ENCODE assay signal across 14 mouse cellular contexts in genomic region chr2:91928534-91929350, GRCm38 (mm10). TPM values are rescaled to one million over a fixed set of nuclear protein-coding genes. Genes with fewer than 3 reads are reported as not detected.
DNase-seq lines count a peak whose midpoint lies in the region; ATAC-seq lines count a peak whose summit lies in the region.
"Had no signal": no experiment of that assay in that cellular context is flagged by ENCODE, and none has a peak within 500 bp of the region (broad histone marks: within the 10 kb centered on the region; RNA-seq: fewer than 3 reads in every experiment).

No protein-coding gene starts in this region.

- DNase-seq in heart, embryonic 10.5 days (ENCODE audit: low spot score) = no peak
- DNase-seq in heart, postnatal 10 days = no peak
- DNase-seq in cerebellum, adult 18-20 months = peak; percentile 50 to 58
- no peak for DNase-seq in kidney, adult 8-10 months
- DNase-seq in kidney, adult 18-20 months = no peak

- no peaks in the 10 kb centered on the region for H3K9me3 ChIP-seq in heart, embryonic 10.5 days
- no peaks in the 10 kb centered on the region for H3K9me3 ChIP-seq in megakaryocyte, embryonic 14.5 days
- H3K9me3 ChIP-seq in hindbrain, embryonic 13.5 days = no peaks in the 10 kb centered on the region
- H3K9me3 ChIP-seq: liver, embryonic 12.5 days had no signal

- peaks cover 64% of the 10 kb centered on the region for H3K4me1 ChIP-seq in heart, embryonic 10.5 days
- peaks cover 81% of the 10 kb centered on the region for H3K4me1 ChIP-seq in megakaryocyte, embryonic 14.5 days
- H3K4me1 ChIP-seq in hindbrain, embryonic 13.5 days (replicated peaks) = peaks cover 51% of the 10 kb centered on the region

- no peak for ATAC-seq in megakaryocyte, adult 5-6 weeks (ENCODE audit: poor library complexity, severe bottlenecking)
- ATAC-seq in hindbrain, embryonic 13.5 days (ENCODE audit: low FRiP score) = no peak
- ATAC-seq: liver, embryonic 12.5 days had no signal

- peak overlapping the region; percentile 44 for H3K27ac ChIP-seq in heart, embryonic 10.5 days
- no peak overlapping the region for H3K27ac ChIP-seq in hindbrain, embryonic 13.5 days
- H3K27ac ChIP-seq: heart, adult 2 months; liver, embryonic 12.5 days; macrophage had no signal

- peaks cover 25% of the 10 kb centered on the region for H3K27me3 ChIP-seq in heart, embryonic 10.5 days (ENCODE audit: insufficient read depth, poor library complexity, severe bottlenecking)
- H3K27me3 ChIP-seq in megakaryocyte, embryonic 14.5 days (replicated peaks) = peaks cover 25% of the 10 kb centered on the region
- H3K27me3 ChIP-seq in hindbrain, embryonic 13.5 days = peaks cover 33% of the 10 kb centered on the region
- H3K27me3 ChIP-seq: CH12.LX had no signal

- 68% methylated on average over 23 of the region's 23 CpGs for WGBS in heart, embryonic 10.5 days
- WGBS in hindbrain, embryonic 13.5 days = 76% methylated on average over 23 of the region's 23 CpGs

- 0 out of 2 replicates have a peak overlapping the region, but pooled peaks have one; percentile 13 for H3K9ac ChIP-seq in hindbrain, embryonic 13.5 days
- H3K9ac ChIP-seq: liver, embryonic 12.5 days had no signal

- intact Hi-C loops in heart, postnatal 10 days (cut with DNase I) = loop anchor here (5.0 kb wide), 1 partner anchor 129 kb away; no protein-coding TSS in a partner anchor

- peaks cover 14% of the 10 kb centered on the region for H3K36me3 ChIP-seq in heart, embryonic 10.5 days
- H3K36me3 ChIP-seq in megakaryocyte, embryonic 14.5 days (replicated peaks; ENCODE audit: low read length) = peaks cover 56% of the 10 kb centered on the region
- 0 out of 2 replicates have a peak, but pooled peaks cover 7% of the 10 kb centered on the region for H3K36me3 ChIP-seq in hindbrain, embryonic 13.5 days

- no peak overlapping the region for H3K4me2 ChIP-seq in hindbrain, embryonic 13.5 days

- peak overlapping the region; percentile 36; the same call in 1 of the 2 replicates for H3K4me3 ChIP-seq in heart, embryonic 10.5 days
- peak overlapping the region; percentile 84 for H3K4me3 ChIP-seq in megakaryocyte, embryonic 14.5 days (replicated peaks)
- no peak overlapping the region for H3K4me3 ChIP-seq in hindbrain, embryonic 13.5 days
- H3K4me3 ChIP-seq: heart, adult 2 months; liver, embryonic 12.5 days had no signal

RNA-seq across cellular contexts. Expression of gene Chrm4, which starts 1.7 kb away (rescaled TPM):
- 0.16 and 0.57 TPM in 2 replicates for polyA plus RNA-seq in heart, embryonic 10.5 days (2016; fragmentation: Nextera tagmentation; extraction: Ambion mirVana)
- total RNA-seq in heart, postnatal 10 days (2021) = under 1 TPM in 1 of 2 experiments, not detected in 1; 0.17 TPM
- 0.92 and 2.8 TPM in 2 replicates for polyA plus RNA-seq in megakaryocyte, embryonic 14.5 days (2012; ENCODE audit: insufficient read depth, low replicate concordance)
- not detected in 2 replicates for total RNA-seq in megakaryocyte, adult 5-6 weeks (2015)
- not detected in 2 replicates for total RNA-seq in megakaryocyte, adult 5-6 weeks (2017)
- 1.0 and 1.1 TPM in 2 replicates for polyA plus RNA-seq in hindbrain, embryonic 13.5 days (2015; fragmentation: Nextera tagmentation; extraction: Ambion mirVana)
- total RNA-seq: heart, adult 2 months; neutrophil, adult 5-6 weeks had no signal
- polyA plus RNA-seq: macrophage had no signal

RNA-seq across cellular contexts. Expression of gene Mdk, which starts 3.4 kb away (rescaled TPM):
- polyA plus RNA-seq in heart, embryonic 10.5 days (2016; fragmentation: Nextera tagmentation; extraction: Ambion mirVana) = 1,001 and 1,694 TPM in 2 replicates
- total RNA-seq in heart, postnatal 10 days (2021) = 10 to 100 TPM; 51.5 to 56.1 TPM
- 45.5 and 59.2 TPM in 2 replicates for polyA plus RNA-seq in megakaryocyte, embryonic 14.5 days (2012; ENCODE audit: insufficient read depth, low replicate concordance)
- 1.3 and 2.2 TPM in 2 replicates for total RNA-seq in megakaryocyte, adult 5-6 weeks (2015)
- not detected in 2 replicates for total RNA-seq in megakaryocyte, adult 5-6 weeks (2017)
- polyA plus RNA-seq in hindbrain, embryonic 13.5 days (2015; fragmentation: Nextera tagmentation; extraction: Ambion mirVana) = 313 and 316 TPM in 2 replicates

RNA-seq across cellular contexts. Expression of gene Gm9821, which starts 16.8 kb away (rescaled TPM):
- polyA plus RNA-seq in heart, embryonic 10.5 days (2016; fragmentation: Nextera tagmentation; extraction: Ambion mirVana) = 1.9 and 3.0 TPM in 2 replicates
- not detected for total RNA-seq in heart, postnatal 10 days (2021)
- polyA plus RNA-seq in megakaryocyte, embryonic 14.5 days (2012; ENCODE audit: insufficient read depth, low replicate concordance) = not detected in 2 replicates
- total RNA-seq in megakaryocyte, adult 5-6 weeks (2015) = not detected in 2 replicates
- 0.69 TPM in 1 of 2 replicates, not detected in the other for total RNA-seq in megakaryocyte, adult 5-6 weeks (2017)
- polyA plus RNA-seq in hindbrain, embryonic 13.5 days (2015; fragmentation: Nextera tagmentation; extraction: Ambion mirVana) = 0.13 and 0.25 TPM in 2 replicates
- total RNA-seq: heart, adult 2 months; layer of hippocampus, adult 8-10 months had no signal
- polyA plus RNA-seq: heart, adult 2 months had no signal

RNA-seq across cellular contexts. Expression of gene Dgkz, which starts 46.9 kb away (rescaled TPM):
- polyA plus RNA-seq in heart, embryonic 10.5 days (2016; fragmentation: Nextera tagmentation; extraction: Ambion mirVana) = 58.4 and 61.0 TPM in 2 replicates
- 10 to 100 TPM; 64.3 to 85.9 TPM for total RNA-seq in heart, postnatal 10 days (2021)
- 303 and 682 TPM in 2 replicates for polyA plus RNA-seq in megakaryocyte, embryonic 14.5 days (2012; ENCODE audit: insufficient read depth, low replicate concordance)
- 94.1 and 114 TPM in 2 replicates for total RNA-seq in megakaryocyte, adult 5-6 weeks (2015)
- 66.4 and 80.4 TPM in 2 replicates for total RNA-seq in megakaryocyte, adult 5-6 weeks (2017)
- polyA plus RNA-seq in hindbrain, embryonic 13.5 days (2015; fragmentation: Nextera tagmentation; extraction: Ambion mirVana) = 25.0 and 26.0 TPM in 2 replicates

Comparison
In these comparisons a context has a peak if more than half of its experiments do, and no peak if none do; other contexts are left out.
1. DNase-seq: peak in cerebellum, adult 18-20 months (2 of 2); none in heart, embryonic 10.5 days (single experiment), heart, postnatal 10 days (0 of 2), kidney, adult 8-10 months (0 of 2) and kidney, adult 18-20 months (single experiment).